Mouse (Mus musculus): ENCODE results near the gene Ppp1r35.

Gene Ppp1r35

DNA sequence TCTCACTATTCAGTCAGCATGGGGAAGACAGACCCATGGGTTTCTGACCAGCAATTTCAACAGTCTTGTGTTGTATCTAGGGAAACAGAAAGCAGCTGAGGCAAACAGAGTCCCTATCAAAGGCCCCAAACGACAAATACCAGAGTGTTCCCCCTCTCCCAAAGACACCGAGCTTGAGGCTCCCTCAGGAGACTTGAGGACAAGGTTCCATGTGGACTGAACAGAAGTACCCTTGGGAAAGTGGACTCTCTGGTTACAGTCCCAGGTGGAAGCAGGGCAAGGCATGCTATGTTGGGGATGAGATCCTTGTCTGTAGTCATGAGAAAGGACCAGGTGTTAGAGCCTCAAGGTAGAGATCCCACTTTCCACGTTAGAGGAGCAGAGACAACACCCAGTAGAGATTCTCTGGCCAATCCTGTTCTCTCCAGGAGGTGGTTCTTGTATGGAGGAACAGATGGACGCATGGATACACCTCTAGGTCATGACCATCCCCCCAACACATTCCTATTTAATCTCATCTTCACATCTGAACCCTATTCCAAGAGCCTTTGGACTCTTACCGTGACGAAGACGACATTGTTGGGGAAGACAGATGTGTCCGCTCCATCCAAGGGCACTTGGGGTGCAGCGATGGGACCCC, 5.4 kb downstream of the Ppp1r35 start:
- DNase-seq = no peak

DNA sequence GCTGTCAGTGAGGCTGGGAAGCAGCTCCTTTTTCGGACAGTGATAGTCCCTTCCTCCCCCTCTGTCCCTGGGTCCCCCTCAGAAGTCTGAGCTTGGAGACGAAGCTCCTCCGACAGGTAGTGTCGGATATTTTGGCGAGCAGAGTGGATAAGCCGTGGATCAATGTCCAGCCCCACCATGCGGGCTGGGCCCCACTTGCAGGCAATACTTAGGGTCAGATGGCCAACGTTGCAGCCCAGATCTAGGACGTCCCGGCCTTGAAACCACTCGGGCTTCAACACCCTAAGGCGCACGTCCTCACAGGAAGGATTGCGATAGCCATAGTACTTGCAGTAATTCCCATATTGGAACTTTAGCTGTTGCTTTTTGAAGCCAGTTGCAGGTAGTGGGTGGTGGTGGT, 5.9 kb downstream of the Ppp1r35 start:
- DNase-seq = no peak

DNA sequence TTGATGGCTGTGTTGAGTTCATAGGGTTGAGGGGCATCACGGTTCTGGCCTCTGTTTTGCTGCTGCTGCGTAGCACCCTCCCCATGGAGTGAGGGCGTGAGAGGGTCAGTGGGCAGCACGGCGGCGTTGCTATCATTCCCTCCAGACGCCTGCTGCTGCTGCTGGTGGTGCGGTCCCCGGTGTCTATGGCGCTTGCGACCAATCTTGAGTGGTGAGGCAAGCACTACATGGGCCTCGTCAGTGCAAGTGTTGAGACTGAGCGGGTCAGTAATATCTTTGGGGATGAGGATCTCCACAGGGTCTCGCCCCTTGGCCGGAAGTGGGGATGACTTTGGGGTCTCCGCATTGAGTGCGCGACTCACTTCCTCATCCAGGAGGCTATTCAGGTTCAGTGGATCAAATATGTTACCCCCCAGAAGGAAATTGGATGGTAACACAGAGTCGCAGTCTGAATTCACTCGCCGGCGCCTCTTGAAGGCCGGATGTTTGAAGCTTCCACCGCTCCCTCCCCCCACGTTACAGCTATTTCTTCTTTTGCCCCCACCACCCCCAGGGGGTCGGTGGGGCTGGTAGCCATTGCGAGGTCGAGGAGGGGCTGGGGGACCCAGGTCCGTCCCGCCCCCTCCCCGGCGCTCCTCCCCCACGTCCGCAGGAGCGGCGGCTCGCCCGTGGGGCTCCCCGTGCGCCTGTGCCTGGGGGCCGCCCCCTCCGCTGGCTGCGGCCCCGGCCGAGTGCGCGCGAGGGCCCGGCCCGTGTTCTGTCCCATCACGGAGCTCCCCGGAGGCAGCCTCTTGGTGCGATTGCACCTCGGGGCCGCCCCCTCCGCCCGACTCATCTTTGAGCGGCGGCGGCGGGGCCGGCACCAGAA, 6.7 kb downstream of the Ppp1r35 start:
- DNase-seq = no peak

DNA sequence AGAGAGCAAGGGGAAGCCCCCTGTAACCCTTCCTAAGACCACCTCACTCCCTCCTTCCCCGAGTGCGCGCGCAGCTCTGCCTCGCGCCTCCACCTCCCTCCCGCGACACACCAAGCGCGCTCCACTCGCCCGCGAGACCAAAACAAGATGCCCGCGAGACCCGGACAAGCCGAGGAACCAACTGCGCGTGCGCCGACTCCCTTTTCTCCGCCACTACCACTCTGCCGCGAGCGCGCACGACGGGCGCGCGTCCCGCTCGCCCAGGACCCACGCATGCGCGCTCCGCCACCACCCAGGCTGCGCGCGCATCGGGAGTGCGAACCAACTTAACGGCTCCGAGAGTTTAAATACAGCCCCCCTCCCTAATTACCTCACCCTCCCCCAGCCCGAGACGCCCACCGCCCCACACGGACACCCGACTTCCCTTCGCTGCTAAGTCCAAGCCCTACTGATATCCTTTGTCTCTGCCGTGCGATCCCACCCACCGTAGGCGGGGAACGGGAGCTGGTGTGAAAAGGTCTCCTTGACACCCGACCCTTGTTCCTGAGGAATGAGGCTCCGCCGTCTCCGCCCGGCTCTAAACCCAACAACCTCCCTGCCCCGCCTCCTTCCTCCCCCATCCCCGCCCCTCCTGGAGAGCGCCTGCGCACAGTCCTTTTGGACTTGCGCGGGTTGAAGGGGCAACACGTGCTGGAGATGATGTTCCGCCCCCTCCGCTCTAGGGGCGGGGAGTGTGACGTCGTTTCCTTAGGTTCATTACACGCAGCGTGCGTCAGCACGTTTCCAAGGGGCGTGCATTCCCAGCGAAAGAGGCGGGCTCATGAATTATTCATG, 7.7 kb downstream of the Ppp1r35 start:
- peak; percentile 100 for DNase-seq

DNA sequence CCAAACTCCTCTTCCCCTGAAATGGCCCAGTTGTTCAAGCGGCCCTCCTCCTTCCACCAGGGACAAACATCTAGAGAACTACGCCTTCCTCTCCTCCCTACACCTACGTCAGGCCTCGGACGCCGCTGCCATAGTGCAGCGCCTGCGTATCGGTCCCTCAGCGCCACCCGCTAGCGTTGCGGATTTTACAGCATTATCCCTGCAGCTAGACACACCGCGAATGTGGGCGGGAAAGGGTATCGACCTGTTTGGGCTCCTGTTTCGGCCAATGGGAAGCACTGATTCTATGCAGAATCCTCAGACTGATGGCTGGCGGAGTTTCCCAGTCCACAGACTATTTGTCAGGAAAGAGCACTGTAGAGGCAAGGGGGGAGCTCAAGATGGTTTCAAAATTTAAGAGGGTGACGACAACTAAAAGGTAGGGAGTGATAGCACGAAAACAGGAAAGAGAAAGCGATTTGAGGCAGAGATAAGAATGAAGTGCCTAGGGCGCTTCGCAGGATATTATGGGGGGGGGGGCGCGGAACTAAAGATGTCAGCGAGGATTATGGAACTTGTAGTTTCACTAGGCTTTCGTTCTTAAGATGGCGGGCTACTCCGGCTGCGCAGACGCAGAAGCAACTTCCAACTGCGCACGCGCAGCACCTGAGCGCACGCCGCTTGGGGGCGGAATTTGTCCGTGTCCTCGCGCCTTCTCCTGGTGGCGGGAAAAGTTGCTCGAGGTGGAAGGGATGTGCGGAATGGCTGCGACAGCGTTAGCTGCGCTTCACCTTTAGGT, 8.7 kb downstream of the Ppp1r35 start, which contains the start of the genes Mepce and Zcwpw1:
Gene Mepce, minus strand, starts transcription at position 505 of the 778 bp plus-strand sequence.
Gene Zcwpw1, plus strand, starts transcription at position 648 of the 778 bp plus-strand sequence.
- DNase-seq = peak; percentile 96

DNA sequence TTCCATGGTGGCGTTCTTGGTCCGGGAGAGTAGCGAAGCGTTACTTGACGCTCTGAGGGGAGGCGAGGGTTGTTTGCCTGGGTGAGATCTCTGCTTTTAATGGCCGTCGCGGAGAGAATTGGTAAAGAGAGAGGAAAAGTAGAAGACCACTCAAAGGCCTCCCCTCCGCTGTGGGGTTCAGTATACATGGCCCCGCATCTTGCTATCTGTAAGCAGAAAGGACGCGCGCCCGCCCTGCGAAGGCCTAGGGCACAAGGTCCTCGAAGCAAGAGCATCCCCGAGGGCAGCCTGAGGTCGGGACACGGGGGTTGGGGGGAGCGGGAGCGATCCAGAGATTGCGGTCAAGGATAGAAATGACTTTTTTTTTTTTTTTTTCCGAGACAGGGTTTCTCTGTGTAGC, 9.5 kb downstream of the Ppp1r35 start:
- DNase-seq = no peak

DNA sequence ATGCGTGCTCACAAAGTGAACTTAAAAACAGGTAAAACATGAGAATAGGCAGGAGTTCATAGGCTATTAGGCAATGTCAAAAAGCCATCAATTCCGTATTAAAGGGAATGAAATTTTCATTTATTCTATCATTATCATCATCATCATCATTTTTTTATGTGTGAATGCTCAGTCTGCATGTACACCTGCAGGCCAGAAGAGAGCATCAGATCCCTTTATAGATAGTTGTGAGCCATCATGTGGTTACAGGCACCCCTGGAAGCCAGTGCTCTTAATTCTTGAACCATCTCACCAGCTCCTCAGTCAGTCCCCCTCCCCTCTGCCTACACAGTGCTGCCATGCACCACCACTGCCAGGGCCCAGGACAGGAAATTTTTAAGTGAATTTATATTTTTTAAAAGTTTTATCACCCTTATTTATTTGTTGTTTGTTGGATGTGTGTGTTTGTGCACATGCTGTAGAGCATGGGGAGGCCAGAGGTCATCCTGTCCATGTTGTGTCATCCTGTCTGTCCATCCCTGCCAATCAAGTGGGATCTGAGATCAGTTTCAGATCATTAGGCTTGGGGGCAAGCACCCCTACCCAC, 10.4 kb downstream of the Ppp1r35 start:
- DNase-seq = no peak

DNA sequence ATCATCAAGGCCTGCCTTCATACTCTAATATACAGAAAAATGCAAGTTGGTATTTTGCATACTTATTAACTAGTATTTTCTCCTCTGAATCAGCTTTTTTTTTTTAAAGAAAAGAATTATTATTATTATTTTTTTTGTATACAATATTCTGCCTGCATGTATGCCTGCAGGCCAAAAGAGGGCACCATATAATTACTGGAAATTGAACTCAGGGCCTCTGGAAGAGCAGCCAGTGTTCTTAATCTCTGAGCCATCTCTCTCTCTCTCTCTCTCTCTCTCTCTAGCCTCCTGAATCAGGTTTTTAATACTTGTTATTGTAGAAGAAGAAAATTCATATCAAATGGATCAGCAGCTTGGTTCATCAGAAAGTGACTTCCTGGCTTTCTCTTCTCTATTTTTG, 12.9 kb downstream of the Ppp1r35 start:
- DNase-seq = no peak

DNA sequence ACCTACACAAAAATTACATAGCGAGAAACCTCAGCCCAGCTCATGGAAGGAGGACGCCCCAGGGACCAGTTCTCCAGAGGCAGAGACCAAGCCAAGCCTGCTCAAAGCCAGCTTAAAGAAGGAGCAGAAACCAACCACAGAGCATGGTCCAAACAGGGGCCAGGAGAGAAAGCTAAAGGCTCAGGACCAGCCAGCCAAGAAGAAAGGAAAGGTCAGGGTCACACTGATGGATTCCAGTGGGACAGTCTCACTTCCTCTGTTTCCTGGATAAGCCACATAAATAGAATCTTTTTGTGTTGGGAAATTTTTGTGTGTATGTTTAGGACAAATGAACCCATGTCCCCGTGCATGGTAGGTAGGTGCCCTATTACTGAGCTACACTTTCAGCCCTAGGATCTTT, 18.0 kb downstream of the Ppp1r35 start:
- DNase-seq = no peak

DNA sequence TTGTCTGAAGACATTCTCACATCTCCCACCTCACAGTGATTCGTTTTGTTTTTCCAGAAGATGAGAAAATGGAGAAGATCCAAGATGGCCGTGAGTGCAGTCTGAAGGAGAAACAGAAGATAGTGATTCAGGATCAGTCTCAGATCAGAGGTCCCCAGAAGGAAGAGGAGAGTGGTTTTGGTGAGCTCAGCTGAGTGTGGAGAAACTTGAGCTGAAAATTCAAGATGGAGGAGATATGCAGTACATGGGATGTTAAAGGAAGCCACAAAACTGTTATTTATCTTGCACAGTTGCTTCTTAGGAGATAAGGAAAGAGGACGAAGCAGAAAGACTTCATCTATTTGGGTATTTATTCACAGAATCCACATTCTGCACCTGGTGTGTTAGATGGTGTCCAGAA, 22.3 kb downstream of the Ppp1r35 start:
- DNase-seq = no peak

DNA sequence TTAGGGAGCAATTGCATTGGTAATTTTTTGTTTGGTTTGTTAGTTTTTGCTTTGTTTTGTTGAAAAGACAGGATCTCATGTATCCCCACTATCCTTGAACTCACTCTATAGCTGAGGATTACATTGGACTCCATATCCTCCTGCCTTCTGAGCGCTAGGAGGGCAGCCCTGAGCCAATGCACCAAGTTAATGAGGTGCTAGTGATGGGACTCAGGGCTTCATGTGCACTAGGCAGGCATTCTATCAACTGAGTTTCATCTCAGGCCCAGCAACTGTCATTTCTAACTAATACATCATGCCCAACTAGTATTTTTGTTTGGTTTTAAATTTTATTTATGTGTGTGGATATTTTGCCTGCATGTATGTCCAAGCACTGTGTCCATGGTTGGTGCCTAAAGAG, 27.5 kb downstream of the Ppp1r35 start:
- DNase-seq = no peak

DNA sequence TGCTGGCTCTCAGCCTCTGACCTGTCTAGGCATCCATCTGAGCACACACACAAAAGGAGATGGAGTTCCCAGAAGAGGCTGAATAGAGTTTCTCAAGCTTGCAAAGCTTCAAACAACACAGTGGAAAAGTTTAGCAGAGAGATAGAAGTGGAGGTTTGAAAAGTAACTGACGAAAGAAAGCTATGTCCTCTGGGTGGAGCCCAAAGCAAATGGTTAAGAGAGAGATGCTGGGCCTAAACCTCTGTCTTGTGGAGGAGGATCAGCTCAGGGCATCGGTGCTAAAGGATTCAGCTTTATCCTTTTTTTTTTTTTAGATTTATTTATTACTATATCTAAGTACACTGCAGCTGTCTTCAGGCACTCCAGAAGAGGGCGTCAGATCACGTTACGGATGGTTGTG, 29.7 kb downstream of the Ppp1r35 start:
- no peak for DNase-seq

DNA sequence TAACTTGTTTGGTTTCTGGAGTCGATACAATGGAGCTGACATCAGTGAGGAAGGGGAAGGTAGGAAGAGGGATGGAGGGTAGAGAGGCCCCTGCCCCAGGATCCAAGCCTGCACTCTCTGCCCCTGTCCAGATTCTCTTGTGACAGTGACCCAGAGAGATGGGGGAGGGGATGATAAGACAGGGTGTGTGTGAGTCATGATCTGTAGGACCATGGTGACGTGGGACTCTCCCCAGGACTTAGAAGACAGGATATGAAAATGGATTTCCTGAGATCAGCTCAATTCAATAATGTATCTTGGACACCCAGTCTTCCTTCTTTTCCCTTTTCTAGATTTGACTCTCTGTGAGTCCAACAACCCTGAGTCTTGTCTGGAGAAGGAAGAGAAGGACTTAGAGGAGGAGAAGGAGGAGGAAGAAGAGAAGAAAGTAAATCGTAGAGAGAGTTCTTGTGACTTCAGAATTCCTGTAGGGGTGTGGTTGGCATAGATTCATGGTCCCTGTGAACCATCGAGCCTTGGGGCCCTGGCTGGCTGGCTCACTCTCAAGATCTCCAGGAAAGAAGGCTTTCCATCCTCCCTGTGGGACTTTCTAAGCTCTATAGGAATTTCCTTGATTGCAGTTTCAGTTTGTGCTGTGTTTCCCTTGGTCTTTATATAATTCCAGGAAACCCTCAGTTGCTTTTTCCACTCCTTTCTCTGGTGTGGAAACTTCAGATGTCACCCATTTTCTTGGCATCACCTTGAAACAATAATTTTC, 39.0 kb downstream of the Ppp1r35 start:
- DNase-seq = no peak

DNA sequence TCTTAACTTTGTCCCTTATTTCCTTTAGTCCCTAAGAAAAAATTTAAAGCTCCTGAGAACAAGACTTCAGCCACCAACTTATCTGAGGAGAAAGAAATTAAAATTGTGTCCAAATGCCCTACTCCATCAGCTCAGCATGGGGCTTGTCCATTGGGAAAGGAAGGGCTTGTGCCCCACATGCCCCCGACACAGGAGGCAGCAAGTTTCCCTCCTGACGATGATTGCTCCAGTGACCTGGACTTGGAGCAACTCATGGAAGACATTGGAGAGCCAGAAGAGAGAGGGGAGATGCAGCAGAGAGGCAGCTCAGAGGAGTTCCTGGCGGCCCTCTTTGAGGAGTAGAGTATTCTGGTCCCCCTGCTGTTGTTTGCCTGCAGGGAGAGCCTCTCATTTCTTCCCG, 43.5 kb downstream of the Ppp1r35 start:
- no peak for DNase-seq

DNA sequence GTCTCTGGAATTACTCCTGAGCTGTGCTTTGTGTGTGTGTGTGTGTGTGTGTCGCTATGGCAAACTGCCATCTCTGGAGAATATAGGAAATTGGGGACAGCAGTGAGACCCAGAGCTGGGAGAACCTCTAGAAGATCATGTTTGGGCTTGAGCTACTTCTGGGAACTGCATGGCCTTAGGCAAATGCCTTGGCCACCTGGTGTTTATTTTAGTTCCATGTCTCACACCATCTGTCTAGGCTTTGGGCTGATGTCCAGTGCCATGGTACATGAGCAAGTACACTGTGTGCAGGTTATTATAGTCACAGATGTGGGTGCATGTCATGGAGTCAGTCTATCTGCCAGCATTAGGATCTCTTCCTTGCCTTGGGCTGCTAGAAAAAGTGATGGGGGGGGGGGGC, 44.0 kb downstream of the Ppp1r35 start:
- no peak for DNase-seq

DNA sequence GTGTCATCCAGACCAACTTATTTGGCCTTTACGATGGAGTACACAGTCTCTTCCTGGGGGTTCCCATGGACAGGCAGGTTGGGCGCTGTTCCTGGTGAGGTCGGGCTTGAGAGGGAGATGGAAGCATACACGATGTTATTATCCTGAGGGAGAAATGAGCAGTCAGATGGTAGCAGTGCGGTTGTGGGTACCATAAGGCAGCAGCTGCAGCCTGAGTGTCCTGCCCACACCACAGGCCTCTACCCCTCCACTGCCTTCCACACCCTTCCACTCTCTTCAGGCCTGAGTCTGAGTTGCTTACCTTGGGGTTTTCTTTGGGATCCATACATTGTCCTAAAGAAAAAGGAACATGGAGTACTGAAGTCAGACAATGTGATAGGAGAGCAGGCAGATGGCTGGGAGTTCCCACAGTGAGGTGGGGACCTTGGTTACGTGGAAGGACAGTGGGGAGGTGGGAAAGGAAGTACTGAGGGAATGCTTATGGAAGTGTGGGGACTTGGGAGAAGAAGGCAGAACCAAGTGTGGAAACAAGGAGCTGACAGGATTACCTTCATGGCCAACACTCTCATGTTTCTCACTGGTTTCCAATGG, 44.9 kb downstream of the Ppp1r35 start:
- no peak for DNase-seq

DNA sequence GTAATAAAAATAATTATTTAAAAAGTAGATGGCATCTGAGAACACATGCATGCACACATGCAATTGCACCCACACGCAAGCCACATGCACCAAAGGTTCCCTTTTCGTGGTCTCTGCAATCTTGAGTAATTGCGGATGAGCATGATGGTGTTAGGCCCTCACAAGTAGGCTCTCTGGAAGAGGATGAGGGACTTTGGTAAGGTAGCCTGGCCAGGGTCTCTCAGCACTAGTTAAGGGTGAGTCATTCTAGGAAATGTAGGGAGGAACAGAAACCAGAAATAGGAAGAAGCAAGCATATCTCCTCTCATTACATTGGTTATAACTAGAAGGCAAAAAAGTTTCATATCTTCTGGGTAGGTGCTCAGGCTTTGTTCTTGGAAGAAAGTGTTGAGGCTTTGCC, 46.4 kb downstream of the Ppp1r35 start:
- no peak for DNase-seq

DNA sequence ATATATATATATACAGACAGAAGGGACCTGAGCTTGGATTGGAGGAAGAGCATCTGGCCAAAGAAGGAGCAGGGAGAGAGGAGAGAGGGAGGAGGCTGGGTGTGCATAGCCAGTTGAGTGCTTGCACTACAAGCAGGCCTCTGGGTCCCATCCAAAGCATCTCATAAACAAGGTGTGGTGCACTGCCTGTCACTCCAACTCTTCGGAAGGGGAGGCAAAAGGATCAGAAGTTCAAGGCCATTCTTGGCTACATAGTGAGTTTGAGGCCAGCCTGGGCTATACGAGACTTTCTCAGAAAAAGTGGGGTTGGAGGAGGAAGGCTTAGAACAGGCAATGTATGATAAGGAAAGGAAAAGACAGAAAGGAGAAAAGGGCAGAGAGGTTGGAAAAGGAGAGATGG, 47.3 kb downstream of the Ppp1r35 start:
- DNase-seq = no peak

DNA sequence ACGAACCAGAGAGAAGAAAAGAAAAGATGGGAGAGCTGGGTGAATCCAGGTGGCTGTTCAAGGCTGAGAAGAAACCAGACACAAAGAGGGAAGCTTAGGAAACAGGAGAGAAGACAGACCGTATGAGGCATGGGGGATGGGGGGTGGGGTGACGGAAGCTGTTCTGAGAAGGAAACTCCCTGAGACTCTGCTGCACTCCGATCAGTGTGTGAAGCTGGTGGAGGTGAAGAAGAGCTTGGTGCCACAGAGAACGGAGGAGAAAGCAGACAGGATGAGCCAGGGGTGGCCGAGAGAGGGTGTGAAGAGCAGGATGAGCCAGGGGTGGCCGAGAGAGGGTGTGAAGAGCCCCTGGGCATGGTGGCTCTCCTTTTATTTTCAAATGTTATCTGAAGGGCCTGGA, 47.8 kb downstream of the Ppp1r35 start:
- DNase-seq = no peak

DNA sequence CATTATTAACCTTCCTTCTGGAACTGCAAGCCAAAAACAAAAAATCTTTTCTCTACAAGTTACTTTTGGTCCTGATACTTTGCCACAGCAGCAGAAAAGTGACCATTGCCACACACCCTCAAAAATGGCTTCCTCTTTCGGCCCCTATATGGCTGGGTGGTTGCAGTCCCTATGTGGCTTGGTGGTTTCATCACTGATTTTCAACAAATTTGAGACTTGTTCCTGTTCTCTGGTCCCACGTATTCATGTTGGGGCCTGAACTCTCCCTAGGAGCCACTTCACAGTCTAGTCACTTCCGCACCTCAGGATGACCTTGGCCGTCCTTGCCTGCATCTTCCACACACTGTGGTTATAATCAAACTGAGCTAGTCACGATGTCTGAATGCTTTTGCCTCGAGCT, 50.0 kb downstream of the Ppp1r35 start:
- DNase-seq = no peak

Data from kidney, postnatal 14 days (tissue).